ENCODE assay signal across 22 mouse cellular contexts in genomic region chr8:115348704-115349103, GRCm38 (mm10).
A peak's percentile ranks its signal among the peaks of the same experiment; 100 is the strongest.
DNase-seq lines count a peak whose midpoint lies in the region; ATAC-seq and TF ChIP-seq lines count a peak whose summit lies in the region.
"Had no signal": no experiment of that assay in that cellular context is flagged by ENCODE, and none has a peak within 500 bp of the region (broad histone marks: within the 10 kb centered on the region; RNA-seq: fewer than 3 reads in every experiment).

No protein-coding gene starts in this region.

- H3K36me3 ChIP-seq in forebrain, embryonic 14.5 days (ENCODE audit: control insufficient read depth, insufficient read depth, low read length) = no peaks in the 10 kb centered on the region
- no peaks in the 10 kb centered on the region for H3K36me3 ChIP-seq in forebrain, embryonic 11.5 days (ENCODE audit: control insufficient read depth, insufficient read depth, low read length)
- no peaks in the 10 kb centered on the region for H3K36me3 ChIP-seq in heart, postnatal 0 days (replicated peaks; ENCODE audit: control insufficient read depth, insufficient read depth, low read length)
- no peaks in the 10 kb centered on the region for H3K36me3 ChIP-seq in heart, embryonic 12.5 days
- H3K36me3 ChIP-seq in heart, embryonic 10.5 days = no peaks in the 10 kb centered on the region
- H3K36me3 ChIP-seq: G1E had no signal

- peak; percentile 14 for DNase-seq in forebrain, embryonic 14.5 days (ENCODE audit: low spot score)
- DNase-seq in forebrain, embryonic 11.5 days (ENCODE audit: low spot score) = no peak
- peak; percentile 8 for DNase-seq in heart, postnatal 0 days (ENCODE audit: low spot score)
- peak; percentile 12 for DNase-seq in heart, postnatal 4 days
- no peak for DNase-seq in heart, embryonic 10.5 days (ENCODE audit: low spot score)
- DNase-seq in brain, embryonic 14.5 days (ENCODE audit: low read depth) = peak; percentile 27
- DNase-seq in lung, postnatal 14 days = no peak
- DNase-seq: adrenal gland, adult 2 months; adrenal gland, adult 8-10 months; adrenal gland, postnatal 10 days; adrenal gland, postnatal 14 days; adrenal gland, postnatal 25 days; adrenal gland, postnatal 36 days; B cell, adult 2 months; cerebellum, adult 11 months; cerebellum, adult 11-12 months; cerebellum, adult 18-20 months had no signal

- H3K4me1 ChIP-seq in forebrain, embryonic 14.5 days (ENCODE audit: control insufficient read depth, insufficient read depth, low read length) = no peaks in the 10 kb centered on the region
- H3K4me1 ChIP-seq in forebrain, embryonic 11.5 days (replicated peaks; ENCODE audit: control insufficient read depth, insufficient read depth, low read length) = no peaks in the 10 kb centered on the region
- H3K4me1 ChIP-seq in heart, postnatal 0 days (ENCODE audit: control insufficient read depth, insufficient read depth) = 0 out of 2 replicates have a peak, but pooled peaks cover 8% of the 10 kb centered on the region
- no peaks in the 10 kb centered on the region for H3K4me1 ChIP-seq in heart, embryonic 12.5 days (replicated peaks)
- no peaks in the 10 kb centered on the region for H3K4me1 ChIP-seq in heart, embryonic 10.5 days

- no peak for ATAC-seq in forebrain, embryonic 14.5 days
- no peak for ATAC-seq in forebrain, embryonic 11.5 days (replicated peaks; ENCODE audit: low FRiP score)
- peak; percentile 68 for ATAC-seq in heart, postnatal 0 days (ENCODE audit: insufficient read depth, low read depth)
- ATAC-seq in heart, embryonic 12.5 days (ENCODE audit: insufficient number of reproducible peaks, low FRiP score) = no peak
- ATAC-seq: activated CD4-positive, CD25-positive, alpha-beta regulatory T cell, adult 4 months; CD4-positive, CD25-positive, alpha-beta regulatory T cell, adult 4 months; Patski had no signal

- no peaks in the 10 kb centered on the region for H3K9me3 ChIP-seq in forebrain, embryonic 14.5 days (replicated peaks; ENCODE audit: control insufficient read depth, low read length)
- no peaks in the 10 kb centered on the region for H3K9me3 ChIP-seq in forebrain, embryonic 11.5 days (ENCODE audit: control insufficient read depth, low read length)
- no peaks in the 10 kb centered on the region for H3K9me3 ChIP-seq in heart, postnatal 0 days (replicated peaks; ENCODE audit: control insufficient read depth, low read length)
- H3K9me3 ChIP-seq in heart, embryonic 12.5 days (replicated peaks) = no peaks in the 10 kb centered on the region
- H3K9me3 ChIP-seq in heart, embryonic 10.5 days = no peaks in the 10 kb centered on the region

- H3K27ac ChIP-seq in forebrain, embryonic 14.5 days (ENCODE audit: low read depth, low read length) = no peak overlapping the region
- no peak overlapping the region for H3K27ac ChIP-seq in forebrain, embryonic 11.5 days (ENCODE audit: low read depth, low read length)
- no peak overlapping the region for H3K27ac ChIP-seq in heart, postnatal 0 days (ENCODE audit: low read depth)
- no peak overlapping the region for H3K27ac ChIP-seq in heart, embryonic 12.5 days (ENCODE audit: poor library complexity, severe bottlenecking)
- no peak overlapping the region for H3K27ac ChIP-seq in heart, embryonic 10.5 days

- no peak for TF ChIP-seq POLR2A in brain, embryonic 14.5 days (IDR thresholded peaks at IDR 0.05; ENCODE audit: borderline replicate concordance, extremely low read depth, insufficient read depth, insufficient read length, poor library complexity, severe bottlenecking)

- H3K4me2 ChIP-seq in forebrain, embryonic 14.5 days (ENCODE audit: low read length) = no peak overlapping the region
- no peak overlapping the region for H3K4me2 ChIP-seq in forebrain, embryonic 11.5 days (ENCODE audit: low read depth, low read length, severe bottlenecking)
- no peak overlapping the region for H3K4me2 ChIP-seq in heart, postnatal 0 days (ENCODE audit: low read depth, low read length)
- no peak overlapping the region for H3K4me2 ChIP-seq in heart, embryonic 12.5 days

- no peaks in the 10 kb centered on the region for H3K27me3 ChIP-seq in forebrain, embryonic 14.5 days (replicated peaks; ENCODE audit: control insufficient read depth, insufficient read depth, low read length)
- H3K27me3 ChIP-seq in forebrain, embryonic 11.5 days (ENCODE audit: control insufficient read depth, insufficient read depth, low read length) = no peaks in the 10 kb centered on the region
- no peaks in the 10 kb centered on the region for H3K27me3 ChIP-seq in heart, postnatal 0 days (ENCODE audit: control insufficient read depth, insufficient read depth, low read length)
- no peaks in the 10 kb centered on the region for H3K27me3 ChIP-seq in heart, embryonic 12.5 days (replicated peaks)
- no peaks in the 10 kb centered on the region for H3K27me3 ChIP-seq in heart, embryonic 10.5 days (ENCODE audit: insufficient read depth, poor library complexity, severe bottlenecking)
- H3K27me3 ChIP-seq: Patski had no signal

- H3K4me3 ChIP-seq in forebrain, embryonic 14.5 days (ENCODE audit: low read depth, low read length) = no peak overlapping the region
- no peak overlapping the region for H3K4me3 ChIP-seq in forebrain, embryonic 11.5 days (ENCODE audit: low read depth, low read length)
- no peak overlapping the region for H3K4me3 ChIP-seq in heart, postnatal 0 days (ENCODE audit: low read depth, low read length)
- no peak overlapping the region for H3K4me3 ChIP-seq in heart, embryonic 12.5 days
- no peak overlapping the region for H3K4me3 ChIP-seq in heart, embryonic 10.5 days

- 39% methylated on average over 6 of the region's 6 CpGs for WGBS in forebrain, embryonic 14.5 days
- WGBS in forebrain, embryonic 11.5 days = 75% methylated on average over 6 of the region's 6 CpGs
- WGBS in heart, postnatal 0 days = 46% methylated on average over 6 of the region's 6 CpGs
- WGBS in heart, embryonic 12.5 days = 71% methylated on average over 6 of the region's 6 CpGs
- WGBS in heart, embryonic 10.5 days = 74% methylated on average over 6 of the region's 6 CpGs

- TF ChIP-seq CTCF in heart, postnatal 0 days (IDR thresholded peaks at IDR 0.05; ENCODE audit: low read depth) = no peak
- TF ChIP-seq CTCF in brain, embryonic 14.5 days (IDR thresholded peaks at IDR 0.05; ENCODE audit: borderline replicate concordance, extremely low read depth, insufficient read depth, insufficient read length) = no peak

- peak; percentile 63; the same call in 1 of the 2 replicates for TF ChIP-seq EP300 in heart, postnatal 0 days (IDR thresholded peaks at IDR 0.05; ENCODE audit: low read depth)

- H3K9ac ChIP-seq in forebrain, embryonic 14.5 days (ENCODE audit: low read length) = no peak overlapping the region
- no peak overlapping the region for H3K9ac ChIP-seq in forebrain, embryonic 11.5 days (ENCODE audit: low read length)
- no peak overlapping the region for H3K9ac ChIP-seq in heart, postnatal 0 days (replicated peaks; ENCODE audit: low read depth, low read length)
- H3K9ac ChIP-seq in heart, embryonic 12.5 days = no peak overlapping the region

Comparison
In these comparisons a context has a peak if more than half of its experiments do, and no peak if none do; other contexts are left out.
1. DNase-seq: peak in forebrain, embryonic 14.5 days (single experiment), heart, postnatal 0 days (single experiment), heart, postnatal 4 days (single experiment) and brain, embryonic 14.5 days (single experiment); none in forebrain, embryonic 11.5 days (single experiment), heart, embryonic 10.5 days (single experiment) and lung, postnatal 14 days (single experiment).